Mouse (Mus musculus) cerebellum, adult 2 months (tissue): ENCODE data around the gene Anapc10.

Experiments
- CTCF ChIP-seq: fragments of 200-500 bp; IDR thresholded peaks from 2 replicates; pipeline ENCODE4 v1.5.1; 2011; ENCODE audit warnings: low read depth, mild to moderate bottlenecking, control low read depth, low read length, moderate library complexity, borderline replicate concordance; ENCODE audit not compliant: insufficient read depth
- POLR2A ChIP-seq: fragments of 200-500 bp; IDR thresholded peaks from 2 replicates; pipeline ENCODE4 v1.6.1; 2011; ENCODE audit warnings: low read length, control low read depth, borderline replicate concordance; ENCODE audit not compliant: insufficient read depth

DNA sequence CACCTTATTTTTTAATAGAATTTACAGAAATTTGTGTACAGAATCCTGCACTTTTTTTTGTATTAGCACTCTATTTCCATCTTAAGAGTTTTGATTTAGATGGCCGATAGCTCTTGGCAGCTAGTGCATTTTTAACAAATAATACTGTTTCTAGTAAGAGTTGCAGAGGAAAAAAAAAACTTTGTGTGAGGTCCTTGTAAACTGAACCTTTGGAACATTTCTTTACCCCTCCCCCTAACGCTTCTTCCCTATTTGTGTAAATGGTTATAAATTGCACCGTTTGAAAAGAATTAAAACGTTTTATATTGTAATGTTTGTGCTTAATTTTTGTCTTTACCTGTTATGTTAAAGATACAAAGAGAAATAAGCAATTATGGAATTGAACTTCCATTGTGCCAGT is 37.0 kb downstream of the Anapc10 start:
- TF ChIP-seq CTCF: no peak
- no peak for TF ChIP-seq POLR2A
